ENCODE assay signal across 8 mouse cellular contexts in the genomic region with DNA sequence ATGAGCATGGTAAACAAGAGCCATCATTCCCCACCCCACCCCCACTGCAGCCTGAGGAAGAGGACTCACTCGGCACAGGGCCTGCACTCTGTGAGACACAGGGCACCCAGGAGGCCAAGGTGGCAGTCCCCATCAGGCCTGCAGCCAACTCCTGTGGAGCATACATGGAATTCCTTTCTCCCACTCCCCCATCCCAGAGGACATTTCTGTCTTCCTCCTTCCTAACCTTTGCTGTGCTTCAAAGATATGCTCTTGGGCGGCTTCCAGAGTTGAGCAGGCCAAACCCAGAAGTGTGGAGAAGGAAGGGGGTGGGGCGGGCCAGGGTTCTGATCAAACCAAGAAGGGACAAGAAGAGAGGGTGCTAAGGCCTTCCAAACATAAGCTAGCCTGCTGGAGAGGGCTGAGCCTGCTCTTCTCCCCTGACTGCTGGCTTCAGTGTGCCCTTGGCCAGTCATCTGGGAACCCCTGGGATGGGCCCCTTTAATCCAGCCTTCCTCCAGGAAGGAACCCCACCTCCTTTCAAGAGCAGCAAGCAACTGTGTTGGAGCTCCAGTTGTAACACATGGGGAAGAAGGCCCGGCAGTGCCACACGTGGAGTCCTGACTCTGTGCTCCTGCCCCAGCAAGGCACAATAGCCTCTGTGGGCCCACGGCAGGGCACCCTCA. TPM values are rescaled to one million over a fixed set of nuclear protein-coding genes. Genes with fewer than 3 reads are reported as not detected.
DNase-seq lines count a peak whose midpoint lies in the region; ATAC-seq and TF ChIP-seq lines count a peak whose summit lies in the region.

No protein-coding gene starts in this region.

- whole genome bisulfite sequencing in heart, embryonic 14.5 days: 2% methylated on average over 6 of the region's 6 CpGs
- WGBS in kidney, postnatal 0 days: 9% methylated on average over 6 of the region's 6 CpGs

- H3K9ac ChIP-seq in heart, embryonic 14.5 days (ENCODE audit: low read length): peak overlapping the region; percentile 56
- H3K9ac ChIP-seq in kidney, postnatal 0 days (ENCODE audit: low read depth, low read length): 0 out of 2 replicates have a peak overlapping the region, but pooled peaks have one; percentile 25

- DNase-seq in ES-CJ7 (ENCODE audit: low read depth, low spot score) (peak; percentile 54), ZHBTc4 (ENCODE audit: low read depth, low spot score) (peak; percentile 91)
- peak; percentile 93 for DNase-seq in kidney, postnatal 0 days (ENCODE audit: low spot score)
- peak; percentile 71 for DNase-seq in lung, postnatal 14 days
- DNase-seq in thymus, postnatal 36 days: no peak
- no peak for DNase-seq in thymus, postnatal 25 days

- no peak overlapping the region for H3K4me3 ChIP-seq in heart, embryonic 14.5 days (ENCODE audit: control insufficient read depth in 1 of 2, insufficient read depth in 1 of 2, low read depth in 1 of 2, low read length in 2 of 2)
- no peak overlapping the region for H3K4me3 ChIP-seq in kidney, postnatal 0 days (replicated peaks; ENCODE audit: low read depth, low read length)

- TF ChIP-seq CTCF in kidney, postnatal 0 days (IDR thresholded peaks at IDR 0.05; ENCODE audit: low read depth): no peak

- H3K4me1 ChIP-seq in heart, embryonic 14.5 days (ENCODE audit: control insufficient read depth in 2 of 2, insufficient read depth in 2 of 2, low read length in 2 of 2): peaks cover 79 to 92% of the 10 kb centered on the region in 2 experiments
- peaks cover 82% of the 10 kb centered on the region for H3K4me1 ChIP-seq in kidney, postnatal 0 days (replicated peaks; ENCODE audit: insufficient read depth, low read length)

- no peaks in the 10 kb centered on the region for H3K9me3 ChIP-seq in heart, embryonic 14.5 days (ENCODE audit: control insufficient read depth, low read length)
- H3K9me3 ChIP-seq in kidney, postnatal 0 days (replicated peaks; ENCODE audit: low read length): no peaks in the 10 kb centered on the region

- peaks cover 27% of the 10 kb centered on the region for H3K36me3 ChIP-seq in heart, embryonic 14.5 days (ENCODE audit: control insufficient read depth, insufficient read depth, low read length)
- H3K36me3 ChIP-seq in kidney, postnatal 0 days (ENCODE audit: insufficient read depth, low read length): 0 out of 2 replicates have a peak, but pooled peaks cover 5% of the 10 kb centered on the region

- H3K4me2 ChIP-seq in heart, embryonic 14.5 days (ENCODE audit: low read length): peak overlapping the region; percentile 45
- H3K4me2 ChIP-seq in kidney, postnatal 0 days (ENCODE audit: low read length): peak overlapping the region; percentile 34; the same call in 1 of the 2 replicates

- no peaks in the 10 kb centered on the region for H3K27me3 ChIP-seq in heart, embryonic 14.5 days (ENCODE audit: control insufficient read depth, insufficient read depth, low read length)
- no peaks in the 10 kb centered on the region for H3K27me3 ChIP-seq in kidney, postnatal 0 days (ENCODE audit: insufficient read depth, low read length)

- ATAC-seq in heart, embryonic 14.5 days (ENCODE audit: insufficient number of reproducible peaks, insufficient read depth, low FRiP score, low read depth): peak; percentile 71
- peak; percentile 78 for ATAC-seq in kidney, postnatal 0 days (replicated peaks; ENCODE audit: low FRiP score, low read depth)
- ATAC-seq in frontal cortex, adult (ENCODE audit: low TSS enrichment): no peak

- H3K27ac ChIP-seq in heart, embryonic 14.5 days (replicated peaks in 1 of 2; ENCODE audit: control insufficient read depth in 1 of 2, insufficient read depth in 1 of 2, low read depth in 2 of 2, low read length in 2 of 2): peak overlapping the region; percentile 84 to 93
- peak overlapping the region; percentile 92 for H3K27ac ChIP-seq in kidney, postnatal 0 days

RNA-seq across cellular contexts. Expression of a gene that starts 55.8 kb away (rescaled TPM):
- polyA plus RNA-seq in heart, embryonic 14.5 days (2014; fragmentation: Nextera tagmentation; extraction: Ambion mirVana): not detected in 2 replicates
- not detected in 2 replicates for polyA plus RNA-seq in kidney, postnatal 0 days (2015; fragmentation: Nextera tagmentation; extraction: Ambion mirVana)

Comparison
In these comparisons a context has a peak if more than half of its experiments do, and no peak if none do; other contexts are left out.
1. DNase-seq: peak in ES-CJ7 (single experiment), ZHBTc4 (single experiment), kidney, postnatal 0 days (single experiment) and lung, postnatal 14 days (single experiment); none in thymus, postnatal 36 days (0 of 2) and thymus, postnatal 25 days (single experiment).